Mouse (Mus musculus): Measurements from ENCODE around the gene Reep3.

GRCm38 (mm10) chr10:67120640-67121039 lies 23.9 kb upstream of the Reep3 start:
- TF ChIP-seq EP300 (IDR thresholded peaks at IDR 0.05; ENCODE audit: low read depth in 1 of 2, low read length in 2 of 2), result no peak
- no peak for TF ChIP-seq CHD1 (IDR thresholded peaks at IDR 0.05; ENCODE audit: low read depth, low read length)
- no peak for TF ChIP-seq POLR2A (IDR thresholded peaks at IDR 0.05; ENCODE audit: control insufficient read depth in 1 of 2, insufficient read depth in 1 of 2, low read depth in 1 of 2, low read length in 2 of 2, poor library complexity in 1 of 2)
- TF ChIP-seq CTCF (IDR thresholded peaks at IDR 0.05 in 2 of 3, conservative IDR thresholded peaks at IDR 0.05 in 1 of 3; ENCODE audit: control insufficient read depth in 1 of 3, insufficient read depth in 1 of 3, low read depth in 2 of 3, low read length in 3 of 3, poor library complexity in 1 of 3, severe bottlenecking in 1 of 3), result no peak
- no peak for TF ChIP-seq BHLHE40 (IDR thresholded peaks at IDR 0.05; ENCODE audit: borderline replicate concordance, low read depth, low read length)
- no peak for TF ChIP-seq SIN3A (IDR thresholded peaks at IDR 0.05; ENCODE audit: low read length)
- TF ChIP-seq USF2 (IDR thresholded peaks at IDR 0.05; ENCODE audit: borderline replicate concordance in 1 of 2, insufficient read depth in 1 of 2, low read depth in 1 of 2, low read length in 2 of 2), result no peak
- TF ChIP-seq USF1 (IDR thresholded peaks at IDR 0.05; ENCODE audit: low read depth, low read length), result no peak
